Mouse (Mus musculus) gastrocnemius, postnatal 25 days (tissue): ENCODE results near the gene Aif1l. TPM values are rescaled to one million over a fixed set of nuclear protein-coding genes. Genes with fewer than 3 reads are reported as not detected.
"Not testable (repeated sequence)": the region's sequence is repeated elsewhere in the genome, so short reads cannot be mapped to it uniquely, and the experiment has no call there.

Experiments used
- DNase-seq: peaks from one replicate; pipeline ENCODE4 v3.0.0; 2022
- long read RNA-seq, 2 experiments: library from polyadenylated mRNA; stranded (forward); transcript quantifications; one replicate each; pipeline ENCODE4 v2.0.0; 2021
- total RNA-seq, 2 experiments: library from RNA; stranded (reverse); gene quantifications; 1 replicate in 1 of 2; 2 replicates in 1 of 2; pipeline ENCODE4 v1.2.3; 2021

Gene Aif1l
- 1 to 10 TPM; 4.2 to 5.8 TPM for total RNA-seq
- long read RNA-seq, experiment 1, transcript Aif1l-201 (6 exons, 3,117 nt) = major isoform, 5 of 5 reads
- long read RNA-seq, experiment 1, partial matches to known transcripts = 0 of 5 reads
- long read RNA-seq, experiment 1, other reads (novel, unspliced or antisense) = 0 of 5 reads
- long read RNA-seq, experiment 2, transcript Aif1l-201 (6 exons, 3,117 nt) = major isoform, 11 of 14 reads
- long read RNA-seq, experiment 2, partial matches to known transcripts = 0 of 14 reads
- long read RNA-seq, experiment 2, other reads (novel, unspliced or antisense) = 3 of 14 reads

DNA sequence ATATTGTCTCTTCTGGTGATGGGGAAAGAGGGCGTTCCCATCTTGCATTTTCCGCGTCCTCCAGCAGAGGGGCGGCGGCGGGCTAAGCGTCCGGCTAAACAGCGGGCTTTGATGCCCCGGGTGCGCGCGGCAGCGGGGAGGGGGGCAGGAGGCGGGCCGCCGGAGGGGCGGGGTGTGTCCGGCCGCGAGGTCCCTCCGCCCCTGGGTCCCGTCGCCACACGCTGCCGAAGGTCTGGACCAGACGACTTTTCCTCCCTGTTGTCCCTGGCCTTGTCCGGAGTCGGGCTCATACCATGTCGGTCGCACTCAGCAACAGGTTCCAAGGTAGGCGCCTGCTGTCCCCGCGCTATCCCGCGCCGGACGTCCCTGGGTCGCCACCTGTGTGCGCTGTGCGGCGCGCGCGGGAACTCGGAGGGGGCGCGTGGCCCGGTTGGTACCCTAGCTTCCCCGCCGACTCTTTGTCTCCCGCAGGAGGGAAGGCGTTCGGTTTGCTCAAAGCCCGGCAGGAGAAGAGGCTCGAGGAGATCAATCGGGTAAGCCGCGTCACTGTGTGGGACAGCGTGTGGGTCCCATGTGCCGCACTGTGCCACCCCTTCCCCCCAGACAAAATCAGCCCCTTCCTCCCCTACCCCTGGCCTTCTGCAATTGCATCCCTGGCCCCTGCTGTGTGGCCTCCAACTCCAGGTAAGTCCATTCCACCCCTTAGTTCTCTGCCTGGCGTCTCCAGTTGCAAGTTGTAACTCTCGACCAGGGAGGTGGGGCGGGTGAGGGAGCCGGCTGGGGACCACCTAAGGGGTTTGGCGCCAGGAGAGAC is at the start of gene Aif1l:
TSS of gene Aif1l (plus strand) at position 82 of the 814 bp plus-strand sequence.
- peak; percentile 67 for DNase-seq

GRCm38 (mm10) chr2:31900932-31901331 is 49.0 kb upstream of the Aif1l start:
- no peak for DNase-seq

DNA sequence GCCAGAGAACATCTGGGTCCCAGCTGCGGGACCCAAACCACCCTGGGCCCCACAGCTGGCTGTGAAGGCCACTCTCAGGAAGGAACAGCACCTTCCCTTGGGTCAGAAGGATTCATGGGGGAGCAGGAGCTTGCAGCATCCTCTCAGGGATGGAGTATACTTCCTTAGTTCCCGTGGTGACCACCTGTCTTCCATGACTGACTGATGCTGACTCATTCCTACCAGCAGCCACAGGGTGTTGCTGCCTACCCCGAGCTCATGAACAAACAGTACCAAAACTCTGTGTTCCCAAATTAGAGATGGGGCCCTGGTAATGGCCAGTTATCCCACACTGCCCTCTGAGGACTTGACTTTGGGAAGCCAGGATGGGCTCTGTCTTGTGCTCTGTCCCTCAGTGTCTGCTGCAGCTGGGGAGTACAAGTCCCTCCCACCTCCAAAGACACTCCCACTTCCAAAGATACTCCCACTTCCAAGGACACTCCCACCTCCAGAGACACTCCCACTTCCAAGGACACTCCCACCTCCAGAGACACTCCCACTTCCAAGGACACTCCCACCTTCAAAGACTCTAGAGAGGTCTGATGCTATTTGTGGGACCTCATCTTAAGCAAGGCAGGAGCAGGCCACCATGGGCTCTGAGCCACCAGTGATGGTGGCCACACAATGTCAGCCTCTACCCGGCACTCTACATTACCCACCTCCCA is 48.1 kb upstream of the Aif1l start:
- DNase-seq = no peak

- no peak for DNase-seq
These were observed 45.9 kb upstream of the Aif1l start for GRCm38 (mm10) chr2:31904089-31904488.

GRCm38 (mm10) chr2:31904622-31905021 is 45.3 kb upstream of the Aif1l start:
- DNase-seq = no peak

DNA sequence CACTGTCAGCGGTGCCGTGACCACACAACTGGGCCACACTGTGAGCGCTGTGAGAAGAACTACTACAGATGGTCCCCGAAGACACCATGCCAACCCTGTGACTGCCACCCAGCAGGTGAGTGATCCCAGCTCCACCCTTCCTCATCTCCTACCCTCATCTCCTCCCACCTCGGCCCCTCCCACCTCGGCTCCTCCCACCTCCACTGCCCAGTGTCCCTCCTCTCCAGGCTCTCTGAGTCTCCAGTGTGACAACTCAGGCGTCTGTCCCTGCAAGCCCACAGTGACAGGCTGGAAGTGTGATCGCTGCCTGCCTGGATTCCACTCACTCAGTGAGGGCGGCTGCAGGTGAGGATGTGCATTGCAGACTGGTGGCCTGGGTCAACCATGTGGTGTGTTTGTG is 44.3 kb upstream of the Aif1l start:
- no peak for DNase-seq

DNA sequence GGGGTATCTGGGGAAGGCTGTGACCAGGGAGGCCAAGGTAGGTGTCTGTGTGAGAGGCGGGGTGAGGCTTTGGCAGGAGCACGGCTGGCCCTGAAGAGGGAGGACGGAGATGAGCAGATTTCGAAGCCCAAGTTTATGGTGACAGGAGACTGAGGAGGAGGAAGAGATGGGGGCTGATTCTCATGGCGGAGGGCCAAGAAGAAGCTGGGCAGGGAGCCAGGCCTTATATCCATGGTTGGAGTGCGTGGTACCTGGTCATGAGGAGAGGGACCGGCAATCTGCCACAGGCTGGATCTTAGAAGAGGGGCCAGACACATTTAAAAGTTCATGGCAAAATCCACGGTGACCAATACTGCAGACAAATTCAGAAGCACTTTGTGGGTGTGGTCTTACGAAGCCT is 43.5 kb upstream of the Aif1l start:
- no peak for DNase-seq

DNA sequence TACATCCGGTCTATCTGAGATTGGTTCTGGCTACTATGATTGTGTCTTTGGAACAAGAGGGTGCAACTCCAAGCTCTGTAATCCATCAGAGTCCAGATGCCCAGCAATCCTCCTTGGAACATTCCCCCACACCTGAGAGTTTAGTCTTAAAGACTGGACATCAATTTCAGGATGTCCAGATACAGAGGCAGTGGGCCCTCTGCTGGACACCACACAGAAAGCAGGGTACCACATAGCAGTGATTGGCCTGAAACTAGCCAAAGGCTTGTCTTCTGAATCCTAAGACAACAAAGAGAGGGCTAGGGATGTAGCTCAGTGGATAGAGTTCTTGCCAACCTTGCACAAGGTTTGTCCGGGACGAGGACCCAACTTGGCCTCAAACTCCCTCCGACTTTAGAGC is 37.4 kb upstream of the Aif1l start:
- no peak for DNase-seq

- DNase-seq = not testable (repeated sequence)
These were observed 35.7 kb upstream of the Aif1l start for GRCm38 (mm10) chr2:31914213-31914612.

- DNase-seq = peak; percentile 38
These were observed 34.8 kb upstream of the Aif1l start for GRCm38 (mm10) chr2:31915112-31915511.

- no peak for DNase-seq
These were observed 32.3 kb upstream of the Aif1l start for GRCm38 (mm10) chr2:31917636-31918035.

- DNase-seq = no peak
These were observed 26.3 kb upstream of the Aif1l start for GRCm38 (mm10) chr2:31923645-31924044.

DNA sequence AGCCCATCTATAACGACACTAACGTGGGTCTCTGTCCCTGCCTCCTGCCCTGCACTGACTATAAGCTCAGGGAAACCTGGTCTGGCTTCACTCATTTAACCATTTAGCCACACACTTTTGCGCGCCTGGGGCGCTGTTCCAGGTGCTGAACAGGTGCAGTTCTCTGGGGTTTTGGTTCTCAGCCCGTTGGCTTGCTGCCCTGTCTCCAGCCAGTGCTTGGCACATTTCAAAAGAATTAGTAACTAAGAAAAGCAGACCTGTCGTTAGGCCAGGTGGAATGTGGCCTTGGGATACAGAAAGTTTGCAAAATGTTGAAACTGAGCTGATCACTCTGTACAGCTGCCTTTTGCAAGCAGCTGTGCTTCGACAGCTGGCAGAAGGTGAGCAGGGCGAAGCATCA is 25.1 kb upstream of the Aif1l start:
- DNase-seq = no peak

DNA sequence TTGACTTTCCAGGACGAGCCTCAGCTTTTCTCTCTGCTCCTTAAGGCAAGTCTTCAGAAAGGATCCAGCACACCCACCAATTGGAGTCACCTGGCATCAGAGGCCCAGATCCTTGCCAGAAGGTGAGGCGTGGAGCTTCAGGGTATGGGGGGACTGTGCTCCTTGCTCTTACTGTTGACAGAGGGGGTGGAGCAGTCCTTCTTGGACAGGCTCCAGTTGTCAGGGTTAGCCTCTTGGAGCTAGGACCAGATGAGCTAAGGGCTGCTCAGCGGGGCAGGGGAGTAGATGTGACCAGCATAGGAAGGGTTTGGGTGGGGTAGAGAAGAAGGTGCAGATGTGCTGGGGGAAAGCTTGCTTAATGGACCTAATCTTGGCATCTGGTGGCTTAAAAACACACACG is 24.0 kb upstream of the Aif1l start:
- DNase-seq = no peak

- no peak for DNase-seq
These were observed 20.3 kb upstream of the Aif1l start for GRCm38 (mm10) chr2:31929664-31930063.

- no peak for DNase-seq
These were observed 15.4 kb upstream of the Aif1l start for GRCm38 (mm10) chr2:31934551-31934950.

DNA sequence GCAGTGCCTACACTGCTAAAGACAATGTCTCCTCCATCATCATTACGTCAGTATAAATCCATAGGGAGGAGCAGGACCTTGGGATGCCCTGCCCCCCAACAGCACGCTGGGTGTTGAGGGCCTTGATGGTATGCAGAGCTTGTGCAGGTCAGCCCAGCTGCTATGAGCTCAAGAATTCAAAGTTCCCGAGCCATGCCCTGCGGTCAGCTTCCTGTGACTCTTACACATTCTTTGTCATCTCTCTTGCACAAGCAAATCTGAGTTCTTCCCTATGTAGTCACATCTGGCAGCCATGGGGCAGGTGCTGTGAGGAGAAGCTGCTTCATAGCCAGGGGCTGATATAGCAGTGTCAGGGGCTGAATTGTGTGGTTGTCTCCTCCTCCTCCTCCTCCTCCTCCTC is 14.9 kb upstream of the Aif1l start:
- DNase-seq = no peak

DNA sequence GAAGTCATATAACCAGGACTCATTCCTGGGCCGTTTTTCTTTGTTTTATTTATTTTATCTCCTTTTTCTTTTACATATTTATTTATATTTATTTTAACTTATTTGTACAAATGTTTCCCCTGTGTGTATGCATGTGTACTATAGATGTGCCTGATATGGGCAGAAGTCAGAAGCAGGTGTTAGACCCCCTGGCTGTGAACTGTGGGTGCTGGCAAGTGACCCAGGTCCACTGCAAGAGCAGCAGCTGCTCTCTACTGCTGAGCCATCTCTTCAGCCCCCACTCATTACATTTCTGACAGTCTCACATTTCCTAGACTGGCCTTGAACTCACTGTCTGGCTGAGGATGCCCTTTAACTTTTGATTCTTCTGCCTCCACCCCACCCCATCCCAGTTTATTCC is 11.6 kb upstream of the Aif1l start:
- no peak for DNase-seq

DNA sequence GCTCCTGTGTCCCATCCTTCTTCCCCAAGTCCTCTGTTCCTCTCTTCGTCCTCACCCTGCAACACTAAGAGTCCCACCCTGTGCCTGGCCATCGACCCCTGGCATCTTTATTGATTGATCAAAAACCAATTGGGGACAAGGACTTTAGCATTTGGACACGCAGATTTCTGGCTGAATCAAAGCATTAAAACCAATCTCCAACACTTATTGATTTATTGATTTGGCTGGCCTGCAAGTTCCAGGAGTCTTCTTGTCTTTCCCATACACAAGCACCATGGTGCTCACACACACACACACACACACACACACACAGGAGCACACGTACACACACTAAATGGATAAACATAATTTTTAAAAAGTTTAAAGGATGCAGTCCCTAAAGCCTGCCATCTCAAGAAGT is 6.9 kb upstream of the Aif1l start:
- DNase-seq = no peak

DNA sequence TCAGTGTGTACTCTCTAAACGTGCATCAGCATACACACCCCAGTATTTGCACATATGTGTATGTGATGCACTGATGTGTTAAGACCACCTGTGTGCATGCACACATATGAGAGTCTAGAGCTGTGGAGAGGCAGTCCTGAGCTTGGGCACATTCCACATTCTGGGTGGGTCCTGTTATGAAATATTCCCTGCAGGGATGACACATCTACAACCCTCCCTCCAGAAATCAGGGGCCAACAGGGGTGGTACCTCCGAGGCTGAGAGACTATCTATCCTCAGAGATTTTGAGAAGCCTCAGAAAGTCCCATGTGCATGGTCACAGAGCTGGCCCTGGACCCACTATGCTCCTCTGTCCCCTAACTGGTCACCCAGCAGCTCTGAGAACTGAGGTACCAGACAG is 4.4 kb upstream of the Aif1l start:
- DNase-seq = peak; percentile 22

- DNase-seq = peak; percentile 72
These were observed 1.5 kb upstream of the Aif1l start for GRCm38 (mm10) chr2:31948392-31948791.

- no peak for DNase-seq
These were observed 1.1 kb upstream of the Aif1l start for GRCm38 (mm10) chr2:31948801-31949200.

DNA sequence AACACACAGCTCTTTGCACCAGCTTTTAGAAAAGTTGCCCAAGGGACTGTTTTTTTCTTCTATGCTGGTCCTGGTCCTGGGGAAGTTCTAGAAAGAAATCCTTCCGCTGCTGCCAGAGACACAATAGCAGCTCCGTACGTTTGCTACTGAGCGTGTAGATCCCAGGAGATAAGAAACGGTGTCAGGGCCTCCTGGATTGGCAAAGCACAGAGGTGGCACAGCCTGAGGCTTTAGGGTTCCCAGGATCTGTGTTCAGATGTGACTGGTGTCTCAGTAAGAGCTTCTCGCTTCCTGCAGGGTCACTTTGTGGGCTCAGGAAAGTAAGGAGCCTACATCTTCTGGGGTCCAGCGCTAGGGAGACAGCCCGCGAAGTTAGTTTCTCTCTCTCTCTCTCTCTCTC is 1.0 kb downstream of the Aif1l start:
- DNase-seq = no peak
